Mouse (Mus musculus) lung, postnatal 0 days (tissue): ENCODE results near the gene Tnfsf13b. TPM values are rescaled to one million over a fixed set of nuclear protein-coding genes. Genes with fewer than 3 reads are reported as not detected.

Source experiments
- ATAC-seq: fragments of 200-750 bp; cut with Nextera tagmentation; 2 replicates; pipeline ENCODE4 v1.8.0; 2017; ENCODE audit warnings: moderate library complexity
- DNase-seq: peaks from one replicate; pipeline ENCODE4 v3.0.0-alpha.2; 2016; ENCODE audit warnings: low spot score
- H3K27ac ChIP-seq: fragments of 300-500 bp; sonication (generic); 2 replicates; pipeline ENCODE4 v1.5.1; 2014; ENCODE audit warnings: antibody characterized with exemption, mild to moderate bottlenecking, low read length, mixed read lengths
- H3K27me3 ChIP-seq: fragments of 300-500 bp; sonication (generic); replicated peaks from 2 replicates; pipeline ENCODE4 v1.6.1; 2014; ENCODE audit warnings: low read length, mixed read lengths; ENCODE audit not compliant: insufficient read depth
- H3K36me3 ChIP-seq: fragments of 300-500 bp; sonication (generic); 2 replicates; pipeline ENCODE4 v1.6.1; 2014; ENCODE audit warnings: low read length, mixed read lengths; ENCODE audit not compliant: insufficient read depth
- H3K4me1 ChIP-seq: fragments of 300-500 bp; sonication (generic); 2 replicates; pipeline ENCODE4 v1.6.1; 2014; ENCODE audit warnings: antibody characterized with exemption, low read depth, low read length, mixed read lengths; ENCODE audit not compliant: insufficient read depth
- H3K4me2 ChIP-seq: fragments of 300-500 bp; sonication (generic); replicated peaks from 2 replicates; pipeline ENCODE4 v1.6.1; 2014; ENCODE audit warnings: low read depth, mild to moderate bottlenecking, low read length, moderate library complexity, mixed read lengths
- H3K4me3 ChIP-seq: fragments of 300-500 bp; sonication (generic); 2 replicates; pipeline ENCODE4 v1.5.1; 2014; ENCODE audit warnings: low read depth, low read length
- H3K9ac ChIP-seq: fragments of 300-500 bp; sonication (generic); replicated peaks from 2 replicates; pipeline ENCODE4 v1.6.1; 2014; ENCODE audit warnings: low read depth, mild to moderate bottlenecking
- H3K9me3 ChIP-seq: fragments of 300-500 bp; sonication (generic); 2 replicates; pipeline ENCODE4 v1.6.1; 2016; ENCODE audit warnings: low read length, mixed read lengths
- CTCF ChIP-seq: IDR thresholded peaks from 2 replicates; pipeline ENCODE4 v1.5.1; 2016; ENCODE audit warnings: antibody characterized with exemption, mild to moderate bottlenecking
- EP300 ChIP-seq: IDR thresholded peaks from 2 replicates; pipeline ENCODE4 v1.6.1; 2016; ENCODE audit warnings: antibody characterized with exemption, mild to moderate bottlenecking, control low read depth
- WGBS: fragments of 180-500 bp; shearing (Covaris S2); extraction: QIAGEN DNeasy Blood & Tissue Kit; methylation state at CpG from one replicate; pipeline ENCODE4 v1.1.7; 2014; 5-methylcytosine and 5-hydroxymethylcytosine counted together
- polyA plus RNA-seq: library from polyadenylated mRNA; unstranded; fragments of >200 nt; fragmentation: Nextera tagmentation; extraction: Ambion mirVana; gene quantifications from 2 replicates; pipeline ENCODE4 v1.2.1, GENCODE M21; 2015

The Tnfsf13b gene
- polyA plus RNA-seq, 1 experiment from 2014 or later = 1.3 TPM

- Histone ChIP-seq H3K9ac (no peak overlapping the region), H3K36me3 (no peaks in the 10 kb centered on the region), H3K4me2 (no peak overlapping the region), H3K4me1 (no peaks in the 10 kb centered on the region), H3K27ac (no peak overlapping the region), H3K4me3 (no peak overlapping the region), H3K27me3 (no peaks in the 10 kb centered on the region), H3K9me3 (no peaks in the 10 kb centered on the region)
- WGBS = 25% methylated on average over 3 of the region's 3 CpGs
- TF ChIP-seq EP300 (no peak), CTCF (no peak)
- ATAC-seq = peak; percentile 52; the same call in 1 of the 2 replicates
- DNase-seq = peak; percentile 39
Observed at GRCm38 (mm10) chr8:10040866-10041265, 34.6 kb downstream of the Tnfsf13b start.

- no peak overlapping the region for H3K4me3 ChIP-seq
- no peak overlapping the region for H3K27ac ChIP-seq
- no peak overlapping the region for H3K4me2 ChIP-seq
- peak; percentile 53 for DNase-seq
- no peak overlapping the region for H3K9ac ChIP-seq
- no peaks in the 10 kb centered on the region for H3K36me3 ChIP-seq
- no peak; the same call in 1 of the 2 replicates for ATAC-seq
- TF ChIP-seq CTCF (peak; percentile 83), EP300 (no peak)
- no peaks in the 10 kb centered on the region for H3K9me3 ChIP-seq
- 50% methylated on average over 13 of the region's 13 CpGs for whole genome bisulfite sequencing
- H3K27me3 ChIP-seq = no peaks in the 10 kb centered on the region
- H3K4me1 ChIP-seq = no peaks in the 10 kb centered on the region
Observed at GRCm38 (mm10) chr8:10043842-10044510, 37.7 kb downstream of the Tnfsf13b start.

GRCm38 (mm10) chr8:10045743-10046142, 39.5 kb downstream of the Tnfsf13b start:
- Histone ChIP-seq H3K27me3 (no peaks in the 10 kb centered on the region), H3K9ac (no peak overlapping the region), H3K4me1 (no peaks in the 10 kb centered on the region), H3K4me3 (no peak overlapping the region), H3K27ac (no peak overlapping the region), H3K4me2 (no peak overlapping the region), H3K36me3 (no peaks in the 10 kb centered on the region), H3K9me3 (no peaks in the 10 kb centered on the region)
- no peak for DNase-seq
- no peak for ATAC-seq
- 19% methylated on average over 1 of the region's 1 CpGs for WGBS
- TF ChIP-seq EP300 = no peak
- no peak for TF ChIP-seq CTCF

- H3K4me2 ChIP-seq = no peak overlapping the region
- DNase-seq (no peak), ATAC-seq (no peak)
- H3K27me3 ChIP-seq = no peaks in the 10 kb centered on the region
- H3K4me3 ChIP-seq = no peak overlapping the region
- no peak overlapping the region for H3K27ac ChIP-seq
- no peak overlapping the region for H3K9ac ChIP-seq
- no peaks in the 10 kb centered on the region for H3K4me1 ChIP-seq
- TF ChIP-seq EP300 (no peak), CTCF (no peak)
- WGBS = 71% methylated on average over 8 of the region's 8 CpGs
- H3K36me3 ChIP-seq = no peaks in the 10 kb centered on the region
- H3K9me3 ChIP-seq = no peaks in the 10 kb centered on the region
Observed at GRCm38 (mm10) chr8:10049162-10049561, 42.9 kb downstream of the Tnfsf13b start.

GRCm38 (mm10) chr8:10051576-10051975, 45.3 kb downstream of the Tnfsf13b start:
- Histone ChIP-seq H3K4me3 (no peak overlapping the region), H3K4me1 (no peaks in the 10 kb centered on the region), H3K9me3 (no peaks in the 10 kb centered on the region), H3K36me3 (no peaks in the 10 kb centered on the region), H3K27ac (no peak overlapping the region), H3K4me2 (no peak overlapping the region), H3K9ac (no peak overlapping the region), H3K27me3 (no peaks in the 10 kb centered on the region)
- DNase-seq = peak; percentile 13
- no peak for ATAC-seq
- no peak for TF ChIP-seq EP300
- TF ChIP-seq CTCF = no peak
- 44% methylated on average over 3 of the region's 3 CpGs for WGBS

- DNase-seq (peak; percentile 26), ATAC-seq (no peak)
- H3K9me3 ChIP-seq = no peaks in the 10 kb centered on the region
- H3K4me2 ChIP-seq = no peak overlapping the region
- no peak overlapping the region for H3K9ac ChIP-seq
- no peaks in the 10 kb centered on the region for H3K4me1 ChIP-seq
- H3K36me3 ChIP-seq = no peaks in the 10 kb centered on the region
- no peaks in the 10 kb centered on the region for H3K27me3 ChIP-seq
- 17% methylated on average over 3 of the region's 3 CpGs for WGBS
- no peak overlapping the region for H3K4me3 ChIP-seq
- TF ChIP-seq CTCF (peak; percentile 64), EP300 (no peak)
- H3K27ac ChIP-seq = no peak overlapping the region
Observed at GRCm38 (mm10) chr8:10053571-10053990, 47.3 kb downstream of the Tnfsf13b start.
